ENCODE assay signal across 7 mouse cellular contexts in genomic region chr9:119092473-119093418, GRCm38 (mm10). TPM values are rescaled to one million over a fixed set of nuclear protein-coding genes. Genes with fewer than 3 reads are reported as not detected.
DNase-seq lines count a peak whose midpoint lies in the region; ATAC-seq and TF ChIP-seq lines count a peak whose summit lies in the region.

No protein-coding gene starts in this region.

- DNase-seq in thymus, adult 2 months: no peak
- no peak for DNase-seq in thymus, adult 18-20 months
- peak; percentile 62 to 69 for DNase-seq in cerebellum, postnatal 25 days
- peak; percentile 77 to 79 for DNase-seq in heart, adult 2 months
- DNase-seq in kidney, postnatal 0 days (ENCODE audit: low spot score): peak; percentile 45
- no peak for DNase-seq in layer of hippocampus, adult 11-12 months (ENCODE audit: low spot score)

- intact Hi-C loops in heart, adult 2 months (cut with DNase I): no loop called here

- no peaks in the 10 kb centered on the region for H3K9me3 ChIP-seq in kidney, postnatal 0 days (replicated peaks; ENCODE audit: low read length)

- WGBS in thymus, adult 2 months: 8% methylated on average over 45 of the region's 45 CpGs
- 3% methylated on average over 45 of the region's 45 CpGs for WGBS in heart, adult 2 months
- 2% methylated on average over 44 of the region's 45 CpGs for WGBS in kidney, postnatal 0 days
- 6% methylated on average over 45 of the region's 45 CpGs for WGBS in macrophage (ENCODE audit: missing documents)

- H3K4me1 ChIP-seq in thymus, adult 2 months (replicated peaks; ENCODE audit: control insufficient read depth, insufficient read depth, low read length): peaks cover 9% of the 10 kb centered on the region; the same call in 1 of the 2 replicates
- peaks cover 8% of the 10 kb centered on the region for H3K4me1 ChIP-seq in heart, adult 2 months (ENCODE audit: control insufficient read depth, insufficient read depth, low read length)
- H3K4me1 ChIP-seq in kidney, postnatal 0 days (replicated peaks; ENCODE audit: insufficient read depth, low read length): peaks cover 9% of the 10 kb centered on the region

- H3K4me3 ChIP-seq in thymus, adult 2 months (ENCODE audit: control insufficient read depth, insufficient read depth, low read length): peak overlapping the region; percentile 15
- H3K4me3 ChIP-seq in heart, adult 2 months: peak overlapping the region; percentile 79
- H3K4me3 ChIP-seq in kidney, postnatal 0 days (replicated peaks; ENCODE audit: low read depth, low read length): peak overlapping the region; percentile 47
- peak overlapping the region; percentile 17 for H3K4me3 ChIP-seq in macrophage (ENCODE audit: inconsistent target)

- H3K9ac ChIP-seq in heart, adult 2 months (ENCODE audit: low read depth, low read length): peak overlapping the region; percentile 85
- peak overlapping the region; percentile 75 for H3K9ac ChIP-seq in kidney, postnatal 0 days (ENCODE audit: low read depth, low read length)

- no peak overlapping the region for H3K27ac ChIP-seq in thymus, adult 2 months (ENCODE audit: control insufficient read depth, insufficient read depth, low read length)
- H3K27ac ChIP-seq in heart, adult 2 months: peak overlapping the region; percentile 95
- peak overlapping the region; percentile 39 for H3K27ac ChIP-seq in kidney, postnatal 0 days
- H3K27ac ChIP-seq in macrophage: no peak overlapping the region

- H3K27me3 ChIP-seq in thymus, adult 2 months (ENCODE audit: control insufficient read depth, insufficient read depth, low read length): peaks cover 14% of the 10 kb centered on the region; the same call in 1 of the 2 replicates
- no peaks in the 10 kb centered on the region for H3K27me3 ChIP-seq in heart, adult 2 months (ENCODE audit: control insufficient read depth, insufficient read depth, low read length)
- no peaks in the 10 kb centered on the region for H3K27me3 ChIP-seq in kidney, postnatal 0 days (ENCODE audit: insufficient read depth, low read length)

- no peak for TF ChIP-seq CTCF in thymus, adult 2 months (IDR thresholded peaks at IDR 0.05; ENCODE audit: borderline replicate concordance, control insufficient read depth, extremely low read depth, insufficient read depth, low read length, poor library complexity)
- TF ChIP-seq CTCF in heart, adult 2 months (IDR thresholded peaks at IDR 0.05): no peak
- no peak for TF ChIP-seq CTCF in kidney, postnatal 0 days (IDR thresholded peaks at IDR 0.05; ENCODE audit: low read depth)

- peak overlapping the region; percentile 92 for H3K4me2 ChIP-seq in kidney, postnatal 0 days (ENCODE audit: low read length)

- no peaks in the 10 kb centered on the region for H3K79me2 ChIP-seq in heart, adult 2 months (replicated peaks; ENCODE audit: control insufficient read depth, insufficient read depth, low read length)
- H3K79me2 ChIP-seq in macrophage (ENCODE audit: inconsistent target): no peaks in the 10 kb centered on the region

- H3K36me3 ChIP-seq in thymus, adult 2 months (ENCODE audit: control insufficient read depth, insufficient read depth, low read length): no peaks in the 10 kb centered on the region
- no peaks in the 10 kb centered on the region; the same call in 1 of the 2 replicates for H3K36me3 ChIP-seq in heart, adult 2 months (ENCODE audit: control insufficient read depth, insufficient read depth, low read length)
- H3K36me3 ChIP-seq in kidney, postnatal 0 days (ENCODE audit: insufficient read depth, low read length): no peaks in the 10 kb centered on the region
- no peaks in the 10 kb centered on the region for H3K36me3 ChIP-seq in macrophage (ENCODE audit: inconsistent target)

- 0 out of 2 replicates have a peak, but pooled peaks have one; percentile 5 for TF ChIP-seq EP300 in heart, adult 2 months (IDR thresholded peaks at IDR 0.05; ENCODE audit: insufficient read depth, low read depth, low read length)

- TF ChIP-seq POLR2A in thymus, adult 2 months (IDR thresholded peaks at IDR 0.05; ENCODE audit: control insufficient read depth, extremely low read depth, insufficient read depth, low read length, poor library complexity): no peak
- peak; percentile 58; the same call in 1 of the 2 replicates for TF ChIP-seq POLR2A in heart, adult 2 months (IDR thresholded peaks at IDR 0.05; ENCODE audit: insufficient read depth, low read depth, low read length)

- ATAC-seq in kidney, postnatal 0 days (replicated peaks; ENCODE audit: low FRiP score, low read depth): no peak

RNA-seq across cellular contexts. Expression of gene Plcd1, which starts 0.6 kb away (rescaled TPM):
- 17.7 and 22.7 TPM in 2 replicates for polyA plus RNA-seq in thymus, adult 2 months (2012; rRNA removed)
- 10 to 100 TPM; 14.5 to 16.6 TPM for total RNA-seq in heart, adult 2 months (2021)
- polyA plus RNA-seq in heart, adult 2 months (2012; rRNA removed): 32.2 and 39.4 TPM in 2 replicates
- 17.3 and 17.8 TPM in 2 replicates for polyA plus RNA-seq in kidney, postnatal 0 days (2015; fragmentation: Nextera tagmentation; extraction: Ambion mirVana)
- 10 to 100 TPM in 1 of 26 experiments, 1 to 10 TPM in 23, under 1 TPM in 2; 0.61 to 17.1 (median 3.0) TPM for total RNA-seq in macrophage (2018; cell fraction: chromatin; rRNA removed)
- total RNA-seq in macrophage (2018; cell fraction: cytosol; rRNA removed): 1 to 10 TPM in 14 of 26 experiments, under 1 TPM in 12; 0.36 to 1.5 (median 1.1) TPM
- 1 to 10 TPM in 24 of 26 experiments, under 1 TPM in 2; 0.75 to 7.5 (median 2.6) TPM for total RNA-seq in macrophage (2018; cell fraction: nucleus; rRNA removed)
- polyA plus RNA-seq in macrophage (2018): 0.42 to 0.81 TPM (median 0.52 TPM) in 3 replicates

RNA-seq across cellular contexts. Expression of gene Dlec1, which starts 9.5 kb away (rescaled TPM):
- 0.73 and 1.2 TPM in 2 replicates for polyA plus RNA-seq in thymus, adult 2 months (2012; rRNA removed)
- total RNA-seq in heart, adult 2 months (2021): under 1 TPM; 0.13 to 0.32 TPM
- 0.20 and 0.82 TPM in 2 replicates for polyA plus RNA-seq in heart, adult 2 months (2012; rRNA removed)
- polyA plus RNA-seq in kidney, postnatal 0 days (2015; fragmentation: Nextera tagmentation; extraction: Ambion mirVana): 6.4 and 6.6 TPM in 2 replicates
- total RNA-seq in macrophage (2018; cell fraction: chromatin; rRNA removed): 1 to 10 TPM in 15 of 26 experiments, under 1 TPM in 8, not detected in 3; 0.16 to 3.7 (median 1.3) TPM
- under 1 TPM in 23 of 26 experiments, not detected in 3; 0.05 to 0.68 (median 0.11) TPM for total RNA-seq in macrophage (2018; cell fraction: cytosol; rRNA removed)
- 1 to 10 TPM in 7 of 26 experiments, under 1 TPM in 16, not detected in 3; 0.23 to 2.1 (median 0.67) TPM for total RNA-seq in macrophage (2018; cell fraction: nucleus; rRNA removed)
- polyA plus RNA-seq in macrophage (2018): 0.06 to 0.12 TPM (median 0.10 TPM) in 3 replicates

RNA-seq across cellular contexts. Expression of gene Vill, which starts 40.2 kb away (rescaled TPM):
- polyA plus RNA-seq in thymus, adult 2 months (2012; rRNA removed): 6.7 and 7.9 TPM in 2 replicates
- total RNA-seq in heart, adult 2 months (2021): under 1 TPM; 0.20 to 0.34 TPM
- 0.85 and 1.4 TPM in 2 replicates for polyA plus RNA-seq in heart, adult 2 months (2012; rRNA removed)
- polyA plus RNA-seq in kidney, postnatal 0 days (2015; fragmentation: Nextera tagmentation; extraction: Ambion mirVana): 38.8 and 41.8 TPM in 2 replicates
- 10 to 100 TPM in 19 of 26 experiments, 1 to 10 TPM in 7; 3.6 to 43.0 (median 19.5) TPM for total RNA-seq in macrophage (2018; cell fraction: chromatin; rRNA removed)
- 10 to 100 TPM in 21 of 26 experiments, 1 to 10 TPM in 5; 7.5 to 27.5 (median 18.7) TPM for total RNA-seq in macrophage (2018; cell fraction: cytosol; rRNA removed)
- total RNA-seq in macrophage (2018; cell fraction: nucleus; rRNA removed): 10 to 100 TPM in 23 of 26 experiments, 1 to 10 TPM in 3; 5.2 to 53.5 (median 21.5) TPM
- polyA plus RNA-seq in macrophage (2018): 16.0 to 25.2 TPM (median 19.3 TPM) in 3 replicates

Comparison
In these comparisons a context has a peak if more than half of its experiments do, and no peak if none do; other contexts are left out.
1. DNase-seq: peak in cerebellum, postnatal 25 days (2 of 2), heart, adult 2 months (2 of 2) and kidney, postnatal 0 days (single experiment); none in thymus, adult 2 months (single experiment), thymus, adult 18-20 months (0 of 2) and layer of hippocampus, adult 11-12 months (single experiment).
2. H3K27ac ChIP-seq: peak in heart, adult 2 months (single experiment) and kidney, postnatal 0 days (single experiment); none in thymus, adult 2 months (single experiment) and macrophage (single experiment).
3. H3K4me3 ChIP-seq: peak in every context shown above with its lines; median percentile 79 in heart, adult 2 months; 47 in kidney, postnatal 0 days; 17 in macrophage; 15 in thymus, adult 2 months.
4. RNA of gene Plcd1, which starts 0.6 kb away (polyA plus RNA-seq): 32.2 to 39.4 TPM in heart, adult 2 months, 17.7 to 22.7 TPM in thymus, adult 2 months and 17.3 to 17.8 TPM in kidney, postnatal 0 days; 0.42 to 0.81 TPM in macrophage; every median in the first group is over 10 times any median in the second.